Mouse (Mus musculus) limb, embryonic 12.5 days (tissue): ENCODE data around the gene Fam49a. TPM values are rescaled to one million over a fixed set of nuclear protein-coding genes. Genes with fewer than 3 reads are reported as not detected.
A peak's percentile ranks its signal among the peaks of the same experiment; 100 is the strongest.

ENCODE experiments used
- ATAC-seq: fragments of 200-750 bp; cut with Nextera tagmentation; 2 replicates; pipeline ENCODE4 v1.8.0; 2017; ENCODE audit warnings: low read depth, moderate TSS enrichment; ENCODE audit not compliant: insufficient number of reproducible peaks, insufficient read depth, low FRiP score, low TSS enrichment
- H3K27ac ChIP-seq: fragments of 300-500 bp; sonication (generic); 2 replicates; pipeline ENCODE4 v1.5.1; 2016; ENCODE audit warnings: mild to moderate bottlenecking, moderate library complexity
- H3K27me3 ChIP-seq: fragments of 300-500 bp; sonication (generic); 2 replicates; pipeline ENCODE4 v1.6.1; 2016; ENCODE audit warnings: mild to moderate bottlenecking, moderate library complexity
- H3K36me3 ChIP-seq: fragments of 300-500 bp; sonication (generic); 2 replicates; pipeline ENCODE4 v1.6.1; 2016; ENCODE audit warnings: mild to moderate bottlenecking, moderate library complexity
- H3K4me1 ChIP-seq: fragments of 300-500 bp; sonication (generic); replicated peaks from 2 replicates; pipeline ENCODE4 v1.6.1; 2016
- H3K4me2 ChIP-seq: fragments of 300-500 bp; sonication (generic); 2 replicates; pipeline ENCODE4 v1.6.1; 2016; ENCODE audit warnings: mild to moderate bottlenecking, moderate library complexity
- H3K4me3 ChIP-seq: fragments of 300-500 bp; sonication (generic); replicated peaks from 2 replicates; pipeline ENCODE4 v1.5.1; 2016; ENCODE audit warnings: mild to moderate bottlenecking
- H3K9ac ChIP-seq: fragments of 300-500 bp; sonication (generic); replicated peaks from 2 replicates; pipeline ENCODE4 v1.6.1; 2016; ENCODE audit warnings: mild to moderate bottlenecking, moderate library complexity
- H3K9me3 ChIP-seq: fragments of 300-500 bp; sonication (generic); 2 replicates; pipeline ENCODE4 v1.6.1; 2016; ENCODE audit warnings: mild to moderate bottlenecking, moderate library complexity
- WGBS: fragments of 180-500 bp; shearing (Covaris S2); methylation state at CpG from one replicate; pipeline ENCODE4 v1.1.7; 2016; 5-methylcytosine and 5-hydroxymethylcytosine counted together
- polyA plus RNA-seq: library from polyadenylated mRNA; unstranded; fragments of >200 nt; fragmentation: Nextera tagmentation; extraction: Ambion mirVana; gene quantifications from 2 replicates; pipeline ENCODE4 v1.2.1, GENCODE M21; 2016

Fam49a gene
- polyA plus RNA-seq, 1 experiment from 2014 or later = 7.4 TPM

DNA sequence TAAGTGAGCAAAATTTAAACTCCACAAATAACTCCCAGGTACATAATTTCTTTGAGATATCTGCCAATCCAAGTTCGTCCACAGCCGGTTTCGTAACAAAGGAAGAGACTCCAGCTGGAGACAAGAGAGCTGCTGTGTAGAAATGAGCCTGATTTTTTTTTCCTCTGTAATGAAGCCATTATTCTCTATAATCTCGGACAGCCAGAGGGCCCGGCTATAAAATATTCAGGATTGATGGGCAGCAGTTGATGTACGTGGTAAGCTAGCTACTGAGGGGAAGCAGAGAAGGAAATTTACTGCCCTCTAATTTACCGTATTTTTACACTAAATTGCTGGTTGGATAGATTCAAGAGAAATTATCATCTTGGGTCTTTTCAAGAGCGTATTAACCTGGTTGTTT, 102.3 kb downstream of the Fam49a start:
- ATAC-seq = no peak

DNA sequence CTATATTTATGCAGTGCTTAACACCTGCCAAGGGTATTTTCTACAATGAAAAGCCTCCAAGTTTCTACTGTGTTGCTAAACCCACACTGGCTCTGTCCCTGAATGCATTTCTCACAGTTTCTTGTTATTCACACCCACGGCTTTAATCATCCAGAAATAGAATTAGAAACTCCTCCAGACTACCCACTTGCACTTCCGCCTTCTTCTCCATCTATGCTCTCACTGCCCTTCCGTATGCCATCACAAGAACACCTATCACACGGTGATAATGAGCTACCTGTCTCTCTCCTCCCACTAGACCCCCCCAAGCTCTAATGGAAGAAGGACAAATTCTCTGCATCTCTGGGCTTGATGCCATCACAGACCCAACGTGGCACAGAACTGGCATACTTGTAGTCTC, 105.5 kb downstream of the Fam49a start:
- Histone ChIP-seq H3K4me1 (peaks cover 1% of the 10 kb centered on the region; the same call in 1 of the 2 replicates), H3K4me2 (no peak overlapping the region), H3K4me3 (no peak overlapping the region), H3K9me3 (no peaks in the 10 kb centered on the region), H3K36me3 (no peaks in the 10 kb centered on the region), H3K27ac (no peak overlapping the region), H3K27me3 (no peaks in the 10 kb centered on the region), H3K9ac (no peak overlapping the region)
- WGBS = 87% methylated on average over 5 of the region's 5 CpGs
- no peak for ATAC-seq

More for the DNA sequence above, 102.3 kb downstream of the Fam49a start:
- 72% methylated on average over 8 of the region's 8 CpGs for WGBS
- H3K9ac ChIP-seq = no peak overlapping the region
- H3K4me2 ChIP-seq = no peak overlapping the region
- H3K36me3 ChIP-seq = no peaks in the 10 kb centered on the region
- H3K4me1 ChIP-seq = peaks cover 5% of the 10 kb centered on the region; the same call in 1 of the 2 replicates
- H3K27me3 ChIP-seq = no peaks in the 10 kb centered on the region
- H3K4me3 ChIP-seq = no peak overlapping the region
- H3K27ac ChIP-seq = no peak overlapping the region
- H3K9me3 ChIP-seq = no peaks in the 10 kb centered on the region

DNA sequence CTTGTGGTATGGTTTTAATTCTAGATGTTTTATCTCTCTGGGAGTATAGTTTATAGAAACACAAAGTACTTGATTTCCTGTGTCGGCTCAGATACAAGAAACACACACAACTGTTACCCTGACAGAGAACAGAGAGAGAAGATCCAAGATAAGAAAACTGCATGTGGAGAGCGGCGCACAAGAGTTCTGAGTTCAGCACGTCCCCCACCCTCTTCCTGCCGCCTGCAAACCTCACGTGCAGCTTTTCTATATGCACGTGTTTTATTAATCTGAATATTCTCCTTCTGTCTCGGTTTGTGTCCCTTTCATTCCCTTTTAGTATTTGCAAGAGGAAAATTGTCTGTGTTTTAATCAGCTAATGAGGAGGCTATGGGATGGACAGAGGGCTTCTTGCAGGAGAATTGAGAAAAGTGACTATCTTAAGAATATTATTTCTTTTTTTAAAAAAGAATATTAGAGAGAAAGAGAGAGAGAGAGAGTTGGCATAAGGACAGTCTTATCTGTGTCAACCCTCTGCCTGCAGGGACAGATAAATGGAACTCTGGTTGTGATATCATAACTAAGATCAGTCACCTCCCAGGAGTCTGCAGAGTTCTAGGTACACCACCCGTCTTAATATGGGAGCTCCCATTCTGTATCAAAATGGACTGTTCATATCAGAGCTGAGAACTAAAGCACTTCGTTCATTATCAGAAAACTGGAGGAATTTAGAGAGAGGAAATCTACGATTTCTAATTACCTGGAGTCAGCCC, 111.3 kb downstream of the Fam49a start:
- Histone ChIP-seq H3K9ac (no peak overlapping the region), H3K4me3 (no peak overlapping the region), H3K4me2 (no peak overlapping the region), H3K27me3 (no peaks in the 10 kb centered on the region), H3K4me1 (no peaks in the 10 kb centered on the region), H3K36me3 (no peaks in the 10 kb centered on the region), H3K9me3 (no peaks in the 10 kb centered on the region), H3K27ac (no peak overlapping the region)
- 90% methylated on average over 11 of the region's 11 CpGs for WGBS
- no peak for ATAC-seq

DNA sequence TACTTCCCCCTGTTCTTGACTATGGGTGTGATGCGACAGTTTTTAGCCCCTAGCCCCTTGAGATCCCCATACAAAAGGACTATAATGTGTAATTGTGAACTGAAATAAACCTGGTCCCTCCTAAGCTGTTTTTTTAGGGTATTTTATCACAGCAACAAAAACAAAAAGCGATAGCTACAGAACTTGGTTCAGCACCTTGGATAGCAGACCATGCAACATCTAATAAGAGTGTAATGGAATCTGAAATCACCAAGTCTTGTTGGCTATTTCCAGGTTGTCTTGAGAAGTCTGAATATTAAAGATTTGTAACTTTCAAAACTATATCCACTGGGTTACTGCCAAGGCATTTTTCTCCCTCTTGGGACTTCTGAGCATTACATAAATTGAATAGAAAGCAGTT, 117.1 kb downstream of the Fam49a start:
- no peaks in the 10 kb centered on the region for H3K9me3 ChIP-seq
- H3K4me3 ChIP-seq = no peak overlapping the region
- no peaks in the 10 kb centered on the region for H3K4me1 ChIP-seq
- H3K27me3 ChIP-seq = no peaks in the 10 kb centered on the region
- ATAC-seq = no peak
- H3K36me3 ChIP-seq = no peaks in the 10 kb centered on the region
- WGBS = 60% methylated on average over 2 of the region's 2 CpGs
- H3K9ac ChIP-seq = no peak overlapping the region
- H3K4me2 ChIP-seq = no peak overlapping the region
- no peak overlapping the region for H3K27ac ChIP-seq

DNA sequence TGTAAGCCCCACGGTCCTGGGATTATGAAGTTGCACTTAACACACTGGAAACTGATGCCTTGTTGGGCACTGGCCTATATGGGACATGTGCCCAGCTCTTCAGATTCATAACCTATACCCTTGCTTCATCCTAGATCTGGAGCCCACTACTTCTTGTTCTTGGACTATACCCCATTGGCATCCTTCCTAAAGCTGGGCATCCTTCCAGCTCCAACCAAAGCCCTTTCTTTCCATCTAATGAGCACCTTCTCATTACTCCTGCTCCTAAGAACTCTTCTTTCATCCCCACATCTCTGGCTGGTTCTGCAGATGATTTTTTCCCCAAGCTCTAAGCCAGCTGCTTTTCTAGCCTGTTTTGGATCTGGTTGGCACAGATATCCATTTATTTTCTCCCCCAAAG, 127.3 kb downstream of the Fam49a start:
- no peaks in the 10 kb centered on the region for H3K9me3 ChIP-seq
- no peaks in the 10 kb centered on the region for H3K36me3 ChIP-seq
- WGBS = 86% methylated on average over 1 of the region's 1 CpGs
- H3K4me1 ChIP-seq = no peaks in the 10 kb centered on the region
- H3K9ac ChIP-seq = no peak overlapping the region
- ATAC-seq = no peak
- no peak overlapping the region for H3K4me3 ChIP-seq
- no peak overlapping the region for H3K4me2 ChIP-seq
- H3K27ac ChIP-seq = no peak overlapping the region
- no peaks in the 10 kb centered on the region for H3K27me3 ChIP-seq

DNA sequence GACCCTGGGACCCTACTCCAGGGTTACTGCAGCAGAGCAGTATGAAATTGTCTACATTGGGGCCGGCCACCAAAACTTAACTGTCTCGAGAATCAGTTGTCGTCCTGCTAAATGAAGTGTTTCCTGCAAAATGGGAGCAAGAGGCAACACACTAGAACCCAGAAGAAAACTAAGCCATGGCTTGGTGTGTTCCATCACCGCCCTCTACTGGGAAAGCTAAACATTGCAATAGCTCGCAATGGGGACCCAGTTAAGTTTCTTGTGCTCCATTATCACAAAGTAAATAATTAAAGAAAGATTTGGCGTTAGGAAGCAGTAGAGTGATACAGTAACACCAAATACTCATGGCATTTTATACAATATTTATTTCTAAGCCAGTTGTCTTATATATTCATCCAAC, 134.3 kb downstream of the Fam49a start:
- peaks cover 11% of the 10 kb centered on the region for H3K4me1 ChIP-seq
- WGBS = 28% methylated on average over 6 of the region's 6 CpGs
- H3K36me3 ChIP-seq = no peaks in the 10 kb centered on the region
- H3K27ac ChIP-seq = no peak overlapping the region
- H3K4me2 ChIP-seq = no peak overlapping the region
- no peaks in the 10 kb centered on the region for H3K9me3 ChIP-seq
- H3K9ac ChIP-seq = no peak overlapping the region
- H3K4me3 ChIP-seq = no peak overlapping the region
- peaks cover 7% of the 10 kb centered on the region for H3K27me3 ChIP-seq
- no peak for ATAC-seq

DNA sequence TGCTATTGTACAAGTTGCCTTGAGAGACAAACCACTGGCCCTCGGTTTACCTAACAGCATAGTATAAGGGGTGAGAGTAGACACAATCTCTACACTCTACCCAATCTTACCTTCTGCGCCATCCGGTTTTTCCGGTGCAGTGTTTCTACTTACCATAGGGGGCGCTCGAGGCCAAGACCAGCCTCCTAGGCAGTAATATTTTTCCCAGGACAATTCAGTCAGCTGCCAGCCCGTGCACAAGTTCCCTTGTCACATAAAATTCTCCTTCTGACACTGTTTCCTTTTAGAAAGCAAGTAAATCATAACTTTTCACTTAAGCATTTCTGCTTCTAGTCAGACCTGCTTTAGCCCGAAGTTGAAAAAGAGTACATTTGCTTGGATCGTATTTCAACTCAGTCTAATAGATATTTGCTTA, 139.1 kb downstream of the Fam49a start:
- 34% methylated on average over 9 of the region's 9 CpGs for WGBS
- H3K9ac ChIP-seq = no peak overlapping the region
- no peaks in the 10 kb centered on the region for H3K9me3 ChIP-seq
- peaks cover 23% of the 10 kb centered on the region for H3K4me1 ChIP-seq
- H3K27me3 ChIP-seq = peaks cover 7% of the 10 kb centered on the region
- no peaks in the 10 kb centered on the region for H3K36me3 ChIP-seq
- H3K27ac ChIP-seq = peak overlapping the region; percentile 69
- H3K4me2 ChIP-seq = peak overlapping the region; percentile 36
- no peak overlapping the region for H3K4me3 ChIP-seq
- peak; percentile 78 for ATAC-seq

DNA sequence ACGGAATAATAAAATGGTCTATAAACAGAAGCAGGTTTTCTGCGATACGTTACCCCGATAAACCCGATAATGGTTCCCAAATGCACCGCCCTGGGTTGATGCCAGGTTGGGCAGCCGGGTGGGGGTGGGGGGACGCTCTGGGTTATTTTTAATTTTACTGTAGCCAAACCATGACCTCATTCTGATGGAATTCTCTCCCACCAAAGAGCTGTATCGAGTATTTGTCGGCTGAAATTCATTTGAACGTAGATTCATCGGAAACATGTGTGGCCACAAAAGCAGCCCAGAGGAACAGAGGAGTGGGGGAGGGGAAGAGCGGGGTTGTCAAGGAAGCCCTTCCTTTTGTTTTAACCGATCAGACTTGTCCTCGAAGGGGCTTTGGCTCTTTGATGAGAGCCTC, 139.6 kb downstream of the Fam49a start:
- peaks cover 23% of the 10 kb centered on the region for H3K4me1 ChIP-seq
- peaks cover 7% of the 10 kb centered on the region for H3K27me3 ChIP-seq
- peak overlapping the region; percentile 36 for H3K4me2 ChIP-seq
- 8% methylated on average over 15 of the region's 15 CpGs for WGBS
- no peaks in the 10 kb centered on the region for H3K9me3 ChIP-seq
- peak overlapping the region; percentile 54; the same call in 1 of the 2 replicates for H3K27ac ChIP-seq
- H3K4me3 ChIP-seq = no peak overlapping the region
- H3K36me3 ChIP-seq = no peaks in the 10 kb centered on the region
- ATAC-seq = peak; percentile 88
- H3K9ac ChIP-seq = no peak overlapping the region

DNA sequence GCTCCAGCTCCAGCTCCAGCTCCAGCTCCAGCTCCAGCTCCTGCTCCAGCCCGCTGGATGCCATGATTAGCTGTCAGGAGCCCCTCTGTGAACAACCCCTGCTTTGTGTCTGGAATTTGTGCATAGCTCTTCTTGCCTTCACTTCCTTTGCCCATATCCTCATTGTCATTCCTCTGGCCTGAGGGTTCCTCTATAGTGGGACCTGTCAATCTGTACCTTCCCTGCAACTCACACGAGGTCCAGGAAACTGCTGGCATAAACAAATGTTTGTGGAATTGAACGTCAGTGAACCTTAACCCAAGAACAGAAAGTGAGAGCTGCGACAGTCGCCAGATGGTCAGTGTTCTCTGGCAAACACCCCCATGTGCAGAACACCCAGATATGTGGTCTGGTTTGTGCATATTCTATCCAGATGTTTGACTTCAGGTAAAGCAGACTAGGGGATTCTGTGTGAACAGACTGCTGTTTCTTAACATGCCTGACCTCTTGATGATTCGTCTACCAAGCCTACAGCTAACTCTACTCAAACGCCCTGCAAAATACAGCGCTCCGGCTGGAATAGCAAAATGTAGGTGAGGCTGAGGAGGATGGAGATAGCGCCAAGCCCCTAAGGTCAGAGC, 143.7 kb downstream of the Fam49a start:
- peak overlapping the region; percentile 31; the same call in 1 of the 2 replicates for H3K4me2 ChIP-seq
- H3K4me3 ChIP-seq = no peak overlapping the region
- no peak for ATAC-seq

DNA sequence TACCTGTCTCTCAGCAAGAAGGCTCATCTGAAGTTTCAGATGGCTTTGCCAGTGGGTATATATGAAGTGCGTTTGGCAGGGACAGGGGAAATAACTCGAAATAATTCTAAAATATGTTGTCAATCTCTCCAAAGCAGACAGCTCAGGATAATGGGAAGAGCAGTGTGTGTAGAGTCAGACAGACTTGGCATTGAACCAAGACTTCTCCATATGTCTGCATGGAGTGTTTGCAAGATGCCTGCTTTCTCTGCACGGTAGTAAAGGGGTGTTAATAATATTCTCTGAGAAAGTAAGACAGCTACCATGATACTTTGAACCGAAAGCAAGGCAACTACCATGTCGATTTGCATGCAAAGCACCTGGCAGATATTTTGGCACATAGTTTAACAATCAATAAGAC, 147.1 kb downstream of the Fam49a start:
- WGBS = 77% methylated on average over 5 of the region's 5 CpGs
- ATAC-seq = no peak

More for the DNA sequence above, 143.7 kb downstream of the Fam49a start:
- Histone ChIP-seq H3K36me3 (no peaks in the 10 kb centered on the region), H3K4me1 (peaks cover 16% of the 10 kb centered on the region), H3K9me3 (no peaks in the 10 kb centered on the region), H3K27ac (peak overlapping the region; percentile 67; the same call in 1 of the 2 replicates), H3K9ac (no peak overlapping the region), H3K27me3 (no peaks in the 10 kb centered on the region)
- 45% methylated on average over 10 of the region's 10 CpGs for WGBS

DNA sequence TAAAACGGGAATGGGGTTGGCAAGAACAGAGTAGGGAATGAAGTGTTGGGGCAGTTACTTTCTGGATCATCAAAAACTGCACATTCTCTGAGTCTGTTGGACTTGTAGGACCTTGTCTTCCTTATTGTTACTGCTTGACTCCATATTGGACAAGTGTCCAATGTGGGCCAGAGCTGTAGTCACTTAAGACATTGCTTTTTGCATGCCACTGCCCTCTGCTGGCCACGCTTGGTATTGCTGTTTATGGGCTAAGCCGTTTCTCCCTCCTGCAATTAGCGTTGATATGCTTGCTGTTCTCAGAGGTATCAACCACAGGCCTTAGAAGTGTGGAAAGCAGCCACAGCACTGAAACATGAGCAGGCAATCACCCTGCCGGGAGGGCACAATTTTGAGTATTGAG, 150.7 kb downstream of the Fam49a start:
- no peak overlapping the region for H3K4me3 ChIP-seq
- no peaks in the 10 kb centered on the region; the same call in 1 of the 2 replicates for H3K27me3 ChIP-seq
- H3K4me1 ChIP-seq = 0 out of 2 replicates have a peak, but pooled peaks cover 3% of the 10 kb centered on the region
- no peak overlapping the region for H3K9ac ChIP-seq
- no peaks in the 10 kb centered on the region for H3K36me3 ChIP-seq
- H3K4me2 ChIP-seq = no peak overlapping the region
- ATAC-seq = no peak
- no peaks in the 10 kb centered on the region for H3K9me3 ChIP-seq
- WGBS = 28% methylated on average over 5 of the region's 5 CpGs
- no peak overlapping the region for H3K27ac ChIP-seq

More for the DNA sequence above, 147.1 kb downstream of the Fam49a start:
- no peak overlapping the region for H3K4me3 ChIP-seq
- H3K27me3 ChIP-seq = no peaks in the 10 kb centered on the region; the same call in 1 of the 2 replicates
- no peak overlapping the region for H3K4me2 ChIP-seq
- peaks cover 10% of the 10 kb centered on the region for H3K4me1 ChIP-seq
- H3K36me3 ChIP-seq = no peaks in the 10 kb centered on the region
- H3K9me3 ChIP-seq = no peaks in the 10 kb centered on the region
- no peak overlapping the region for H3K9ac ChIP-seq
- no peak overlapping the region for H3K27ac ChIP-seq
